Comparison of ENCODE assay signal across 8 mouse cellular contexts in the genomic region with DNA sequence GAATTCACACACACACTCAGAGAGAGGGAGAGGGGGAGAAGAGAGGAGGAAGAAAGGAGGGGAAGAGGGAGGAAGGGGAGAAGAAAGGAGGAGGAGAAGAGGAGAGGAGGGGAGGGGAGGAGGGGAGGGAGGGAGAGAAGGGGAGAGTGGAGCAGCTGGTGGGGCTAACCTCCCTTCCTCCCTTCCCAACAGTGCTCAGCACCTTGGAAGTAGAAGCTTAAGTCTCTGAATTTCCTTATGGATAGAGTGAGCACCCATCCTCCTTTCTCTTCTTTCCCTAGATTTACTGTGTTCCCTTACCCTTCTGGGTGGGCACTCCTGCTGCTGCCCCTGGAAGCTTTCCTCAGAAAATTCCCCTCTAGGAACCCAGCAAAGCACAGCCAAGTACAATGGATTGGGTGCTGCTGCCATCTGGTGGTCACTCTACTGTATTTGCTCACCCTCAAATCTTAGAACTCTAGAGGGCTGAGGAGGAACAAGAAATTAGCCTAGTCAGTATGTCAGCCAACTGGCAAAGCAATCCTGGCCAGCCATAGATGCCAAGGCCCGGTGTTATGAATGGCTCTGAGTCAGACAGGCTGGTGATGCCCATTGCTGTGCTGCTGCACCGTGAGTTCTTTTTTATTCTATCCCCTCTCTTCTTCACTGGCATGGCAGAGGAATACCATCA.
DNase-seq lines count a peak whose midpoint lies in the region; ATAC-seq lines count a peak whose summit lies in the region.
"Not testable (repeated sequence)": the region's sequence is repeated elsewhere in the genome, so short reads cannot be mapped to it uniquely, and the experiment has no call there.

No protein-coding gene starts in this region.

- H3K4me1 ChIP-seq in intestine, embryonic 14.5 days (replicated peaks; ENCODE audit: control insufficient read depth, insufficient read depth, low read length); limb, embryonic 12.5 days (replicated peaks); neural tube, embryonic 13.5 days (replicated peaks): not testable (repeated sequence)

- H3K4me3 ChIP-seq in intestine, embryonic 14.5 days (ENCODE audit: low read depth, low read length); limb, embryonic 12.5 days (replicated peaks); neural tube, embryonic 13.5 days: not testable (repeated sequence)

- H3K36me3 ChIP-seq in intestine, embryonic 14.5 days (ENCODE audit: control insufficient read depth, insufficient read depth, low read length); limb, embryonic 12.5 days; neural tube, embryonic 13.5 days: not testable (repeated sequence)

- not testable (repeated sequence) for H3K27me3 ChIP-seq in intestine, embryonic 14.5 days (replicated peaks; ENCODE audit: control insufficient read depth, insufficient read depth, low read length); limb, embryonic 12.5 days; neural tube, embryonic 13.5 days

- H3K9ac ChIP-seq in intestine, embryonic 14.5 days (ENCODE audit: low read length); limb, embryonic 12.5 days (replicated peaks); neural tube, embryonic 13.5 days: not testable (repeated sequence)

- 8% methylated on average over 2 of the region's 2 CpGs for WGBS in intestine, embryonic 14.5 days
- 42% methylated on average over 2 of the region's 2 CpGs for WGBS in limb, embryonic 12.5 days
- WGBS in neural tube, embryonic 13.5 days: 41% methylated on average over 2 of the region's 2 CpGs

- DNase-seq in NIH3T3 (ENCODE audit: low read depth): peak; percentile 13
- DNase-seq in cerebellum, adult 11-12 months: peak; percentile 51
- not testable (repeated sequence) for DNase-seq in intestine, embryonic 14.5 days (ENCODE audit: low spot score)

- H3K9me3 ChIP-seq in intestine, embryonic 14.5 days (ENCODE audit: control insufficient read depth, low read length); limb, embryonic 12.5 days; neural tube, embryonic 13.5 days: not testable (repeated sequence)

- ATAC-seq in erythroid progenitor cell, adult 5-6 weeks (replicated peaks; ENCODE audit: low FRiP score, poor library complexity, severe bottlenecking): peak; percentile 82
- peak; percentile 96 for ATAC-seq in granulocyte monocyte progenitor cell, adult 5-6 weeks (replicated peaks; ENCODE audit: poor library complexity, severe bottlenecking)
- 0 out of 2 replicates have a peak, but pooled peaks have one; percentile 55 for ATAC-seq in intestine, embryonic 14.5 days (replicated peaks; ENCODE audit: low FRiP score, low TSS enrichment, low read depth)
- ATAC-seq in limb, embryonic 12.5 days (ENCODE audit: insufficient number of reproducible peaks, insufficient read depth, low FRiP score, low TSS enrichment, low read depth): 0 out of 2 replicates have a peak, but pooled peaks have one; percentile 37
- peak; percentile 96 for ATAC-seq in megakaryocyte, adult 5-6 weeks (ENCODE audit: poor library complexity, severe bottlenecking)
- ATAC-seq in neural tube, embryonic 13.5 days (ENCODE audit: low read depth): peak; percentile 86

- H3K4me2 ChIP-seq in intestine, embryonic 14.5 days (ENCODE audit: low read length); limb, embryonic 12.5 days; neural tube, embryonic 13.5 days: not testable (repeated sequence)

- H3K27ac ChIP-seq in intestine, embryonic 14.5 days (ENCODE audit: low read depth); limb, embryonic 12.5 days; neural tube, embryonic 13.5 days (replicated peaks): not testable (repeated sequence)

Comparison
In these comparisons a context has a peak if more than half of its experiments do, and no peak if none do; other contexts are left out.
1. ATAC-seq: peak in every context shown above with its lines; median percentile 96 in granulocyte monocyte progenitor cell, adult 5-6 weeks; 96 in megakaryocyte, adult 5-6 weeks; 86 in neural tube, embryonic 13.5 days; 82 in erythroid progenitor cell, adult 5-6 weeks; 55 in intestine, embryonic 14.5 days; 37 in limb, embryonic 12.5 days.